Mouse (Mus musculus) cerebellum, postnatal 25 days (tissue): ENCODE data around the gene Arhgef5.
"Not testable (repeated sequence)": the region's sequence is repeated elsewhere in the genome, so short reads cannot be mapped to it uniquely, and the experiment has no call there.

Experiments
- DNase-seq, 2 experiments: peaks; one replicate each; pipeline ENCODE4 v3.0.0; 2021; ENCODE audit warnings: mixed read lengths in 2 of 2

Gene Arhgef5

DNA sequence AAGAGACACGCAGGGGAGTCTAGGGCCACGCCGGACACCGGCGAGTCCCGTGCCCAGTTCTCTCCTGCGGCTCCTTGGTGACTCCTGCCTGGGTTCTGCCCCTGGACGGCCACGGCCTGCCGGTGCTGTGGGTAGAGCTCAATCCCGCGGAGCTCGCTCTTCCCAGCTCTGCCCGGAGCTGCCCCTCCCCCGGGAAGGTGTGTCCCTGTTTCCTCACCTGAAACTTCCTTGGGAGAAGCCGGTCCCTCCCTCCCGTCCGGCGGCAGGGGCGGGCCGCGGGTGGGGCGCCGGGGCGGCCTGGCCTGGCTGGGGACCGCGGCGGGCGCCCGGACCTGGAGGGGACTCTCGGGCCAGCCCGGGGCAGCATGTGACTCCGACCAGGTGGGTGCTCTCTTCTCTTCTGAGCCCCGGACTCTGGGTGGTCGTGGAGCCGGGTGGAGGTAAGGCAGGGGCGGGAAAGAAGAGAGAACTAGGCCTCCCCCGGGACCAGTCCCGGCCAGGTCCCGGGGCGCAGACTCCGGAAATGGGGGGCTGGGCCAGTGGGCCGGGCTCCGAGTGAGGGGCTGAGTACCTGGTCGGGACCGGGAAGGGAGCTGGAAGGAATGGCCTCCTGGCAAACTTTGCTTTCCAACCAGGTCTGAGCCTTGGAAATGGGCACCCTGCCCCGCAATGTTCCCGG, at the start of gene Arhgef5:
TSS of gene Arhgef5 (plus strand) at position 220 of the 679 bp plus-strand sequence.
- peak; percentile 27 to 36 for DNase-seq

GRCm38 (mm10) chr6:43231255-43231654, 34.1 kb upstream of the Arhgef5 start, which contains the start of gene Olfr47:
Gene Olfr47 (plus strand): TSS chr6:43231529.
- not testable (repeated sequence) for DNase-seq

GRCm38 (mm10) chr6:43242061-43242460, 23.3 kb upstream of the Arhgef5 start:
- DNase-seq, result peak in 1 of 2 experiments; percentile 31

DNA sequence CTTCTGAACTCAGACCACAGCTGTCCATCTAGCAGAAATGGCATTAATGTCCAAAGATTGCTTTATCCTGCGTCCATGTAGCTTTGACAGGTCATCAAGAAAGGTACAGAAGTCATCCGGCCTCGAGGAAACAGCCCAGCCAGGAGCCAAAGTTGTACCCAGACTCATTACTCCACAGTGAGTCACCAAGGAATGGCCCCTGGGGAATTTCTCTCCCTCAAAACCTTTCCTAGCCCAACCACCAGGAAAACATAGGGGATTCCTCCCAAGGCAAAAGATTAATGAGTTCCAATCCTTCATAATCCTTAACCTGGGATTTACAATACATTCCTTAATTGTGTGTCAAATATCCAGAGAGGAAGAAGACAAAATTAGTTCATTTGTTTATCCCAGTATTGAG, 18.0 kb upstream of the Arhgef5 start:
- DNase-seq, result no peak

- DNase-seq, result no peak
Observed at GRCm38 (mm10) chr6:43252994-43253393, 12.4 kb upstream of the Arhgef5 start.

DNA sequence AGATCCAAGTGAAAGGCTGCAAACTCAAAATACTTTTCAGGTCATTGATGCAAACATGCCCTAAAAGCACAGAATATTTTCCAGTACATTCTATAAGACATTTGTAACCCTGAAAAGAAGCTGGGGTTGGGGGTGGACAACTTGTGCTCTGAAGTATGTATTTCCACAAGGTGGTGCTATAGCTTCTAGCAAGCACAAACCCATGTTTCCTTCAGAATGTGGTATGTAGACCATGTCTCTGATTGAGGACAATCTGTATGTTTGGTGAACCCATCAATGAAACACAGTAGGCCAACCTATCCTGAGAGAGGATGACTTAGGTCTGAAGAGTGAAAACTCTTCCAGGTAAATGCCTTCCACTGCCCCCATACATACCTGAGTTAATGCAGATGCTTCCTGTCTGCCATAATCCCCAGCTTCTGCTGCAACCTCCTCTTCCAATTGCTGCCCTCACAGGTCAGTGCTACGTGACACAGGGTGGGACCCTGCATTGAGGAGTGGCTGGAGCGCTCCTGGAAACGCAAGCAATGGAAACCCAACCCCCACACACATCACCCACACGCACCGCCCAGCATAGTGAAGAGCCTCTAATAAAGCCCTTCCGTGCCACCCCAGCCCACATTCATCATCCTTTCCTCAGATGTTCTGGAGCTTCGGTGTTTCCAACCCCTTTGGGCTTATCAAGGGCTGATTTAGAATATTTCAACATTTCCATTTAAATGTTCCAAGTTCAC, 11.0 kb upstream of the Arhgef5 start:
- DNase-seq, result peak in 1 of 2 experiments; percentile 9

GRCm38 (mm10) chr6:43260756-43261155, 4.6 kb upstream of the Arhgef5 start:
- DNase-seq, result no peak

DNA sequence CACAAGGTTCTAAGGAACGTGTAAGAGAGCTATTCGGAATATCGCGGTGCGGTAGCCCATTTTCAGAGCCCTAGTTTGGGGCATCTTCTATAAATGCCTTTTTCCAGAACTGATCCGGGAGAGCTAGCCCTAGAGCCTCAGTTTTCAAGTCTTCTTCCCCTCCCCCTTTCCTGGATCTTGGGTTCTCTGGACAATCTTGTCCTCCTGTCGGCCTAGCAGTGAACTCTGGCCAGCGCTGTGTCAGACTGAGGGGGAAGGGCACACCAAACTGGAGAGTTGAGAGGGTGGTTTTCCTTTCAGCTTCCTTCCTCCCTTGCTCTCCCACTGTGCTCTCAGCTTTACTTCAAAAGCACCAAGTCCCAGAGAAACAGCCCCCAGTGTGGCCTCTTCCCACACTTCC, 974 bp downstream of the Arhgef5 start:
- DNase-seq, result no peak

GRCm38 (mm10) chr6:43272597-43272996, 7.2 kb downstream of the Arhgef5 start:
- no peak for DNase-seq

- no peak for DNase-seq
Observed at GRCm38 (mm10) chr6:43274123-43274522, 8.7 kb downstream of the Arhgef5 start.

DNA sequence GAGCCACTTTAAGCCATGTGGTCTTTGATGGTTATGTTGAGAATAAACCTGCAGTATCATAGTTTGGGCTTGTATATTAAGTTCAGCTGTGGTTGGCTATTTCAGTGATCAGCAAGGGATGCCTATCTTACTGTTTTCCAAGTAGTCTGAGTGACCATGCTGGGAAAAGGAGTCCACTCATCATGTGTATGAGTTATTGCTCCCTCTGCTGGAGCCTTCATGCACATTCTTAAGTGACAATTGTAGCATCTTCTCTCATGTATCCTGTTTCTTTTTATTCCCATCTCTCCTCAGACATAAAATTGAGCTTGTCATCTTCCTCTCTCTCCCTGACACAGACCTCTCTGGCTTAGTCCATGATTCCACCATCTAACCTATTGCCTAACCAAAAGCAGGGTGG, 12.9 kb downstream of the Arhgef5 start:
- DNase-seq, result no peak

GRCm38 (mm10) chr6:43280481-43280880, 15.1 kb downstream of the Arhgef5 start:
- DNase-seq, result no peak

DNA sequence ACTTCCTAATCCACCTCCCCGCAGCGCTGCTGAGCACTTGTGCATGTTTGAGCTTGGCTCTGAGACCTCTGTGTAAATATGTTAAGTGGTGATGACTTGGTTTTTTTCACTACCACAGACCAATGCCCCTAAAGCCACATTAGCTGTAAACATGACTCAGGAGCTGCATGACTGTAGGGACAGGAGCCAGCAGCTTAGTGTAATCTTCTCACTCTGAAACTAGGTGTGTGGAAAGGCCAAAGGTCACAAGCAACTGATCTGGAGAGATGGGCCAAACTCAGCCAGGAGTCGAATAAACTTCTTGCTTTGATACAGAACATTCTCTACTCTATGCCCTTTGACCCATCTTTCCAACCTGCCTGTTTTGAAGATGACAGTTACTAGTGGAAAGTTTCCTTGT, 26.7 kb downstream of the Arhgef5 start:
- no peak for DNase-seq

- peak in 1 of 2 experiments; percentile 23 for DNase-seq
Observed at GRCm38 (mm10) chr6:43292471-43293076, 27.2 kb downstream of the Arhgef5 start.

DNA sequence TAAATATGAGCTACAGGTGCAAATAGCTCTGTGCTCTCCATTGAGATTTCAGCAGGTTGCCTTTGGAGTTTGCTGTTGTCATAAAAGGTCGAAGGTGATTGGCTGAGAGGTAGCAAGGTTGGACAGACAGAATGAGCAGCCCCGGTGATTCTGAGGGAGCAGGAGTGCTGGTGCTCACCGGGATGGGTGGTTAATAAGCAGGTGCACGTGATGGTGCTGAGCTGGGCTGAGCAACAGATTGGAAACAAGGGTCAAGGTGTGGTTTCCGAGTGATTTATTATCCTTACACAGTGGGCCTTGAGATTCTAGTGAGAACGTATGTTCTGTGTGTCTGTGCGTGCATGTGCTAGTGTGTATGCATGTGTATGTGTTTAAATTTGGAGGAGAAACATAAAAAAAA, 27.8 kb downstream of the Arhgef5 start:
- no peak for DNase-seq

DNA sequence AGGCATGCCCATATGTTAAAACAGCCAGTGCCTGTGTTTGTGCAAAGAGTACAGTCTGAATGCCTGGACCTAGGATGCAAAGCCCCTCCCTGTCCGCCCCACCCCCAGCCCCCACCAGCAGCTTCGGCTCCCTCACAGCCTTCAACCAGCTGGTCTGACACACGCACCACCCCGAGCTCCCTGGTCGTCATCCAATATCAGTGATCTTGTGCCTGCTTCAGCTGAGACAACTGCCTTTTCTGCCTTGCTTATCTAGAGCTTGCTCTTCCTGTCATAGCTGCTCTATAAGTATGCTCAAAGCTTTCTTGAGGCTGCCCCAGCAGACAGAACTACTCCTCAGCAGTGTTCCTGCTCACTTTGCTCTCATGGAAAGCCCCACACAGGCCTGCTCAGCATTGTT, 30.5 kb downstream of the Arhgef5 start:
- peak; percentile 48 to 54 for DNase-seq

DNA sequence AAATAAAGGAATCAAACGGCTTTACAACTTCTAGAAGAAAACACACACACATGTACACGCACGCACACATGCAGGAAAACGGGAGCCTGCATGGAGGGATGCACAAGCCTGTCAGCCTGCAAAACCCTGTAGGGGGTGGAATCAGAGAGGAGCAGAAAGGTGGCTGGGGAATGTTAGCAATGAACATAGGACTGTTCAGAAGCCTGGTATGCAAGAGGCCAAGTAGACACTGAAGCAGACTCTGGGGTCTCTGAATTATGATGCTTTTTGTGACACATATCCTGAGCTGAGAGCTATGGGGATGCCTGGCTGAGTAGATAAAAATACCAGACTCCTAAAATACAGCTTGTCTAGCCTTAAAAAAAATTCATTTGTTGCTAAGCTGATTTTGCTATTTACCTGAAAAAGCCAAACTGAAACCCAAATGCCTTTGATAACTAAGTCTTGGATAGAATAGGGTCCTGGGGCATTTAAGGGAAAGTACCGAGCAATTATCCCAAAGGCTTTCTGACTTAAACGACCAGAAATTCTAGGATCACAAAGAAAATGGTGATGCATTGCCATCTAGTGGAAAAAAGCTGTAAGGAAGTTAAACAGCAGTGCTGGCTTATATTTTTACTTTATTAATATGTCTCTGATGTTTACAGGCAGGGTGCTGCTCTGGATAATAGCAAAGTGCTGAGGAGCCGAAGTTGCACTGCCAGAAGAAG, 31.6 kb downstream of the Arhgef5 start:
- DNase-seq, result peak; percentile 40 to 56

GRCm38 (mm10) chr6:43297508-43297850, 32.1 kb downstream of the Arhgef5 start:
- DNase-seq, result no peak

- no peak for DNase-seq
Observed at GRCm38 (mm10) chr6:43309454-43309853, 44.1 kb downstream of the Arhgef5 start, which contains the start of gene Nobox. Gene Nobox (minus strand): TSS chr6:43309554.

- no peak for DNase-seq
Observed at GRCm38 (mm10) chr6:43310071-43310470, 44.7 kb downstream of the Arhgef5 start.

DNA sequence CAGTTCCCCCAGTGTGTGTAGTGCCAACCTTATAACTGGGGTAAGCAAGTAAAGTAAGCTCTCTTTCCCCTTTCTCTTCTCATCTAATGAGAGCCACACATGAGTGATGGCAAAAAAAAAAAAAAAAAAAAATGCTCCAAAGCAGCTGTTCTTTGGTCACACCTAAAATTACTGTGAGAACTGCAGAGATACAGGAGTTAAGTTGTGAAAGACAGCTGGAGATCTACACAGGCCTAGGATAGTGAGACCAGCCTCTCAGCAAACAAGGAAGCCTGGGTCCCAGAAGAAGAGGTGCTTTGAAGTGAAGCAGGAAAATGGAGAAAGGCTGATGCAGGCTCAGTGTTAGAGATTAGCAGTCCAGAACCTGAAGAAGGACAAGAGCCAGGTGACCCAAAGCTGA, 47.2 kb downstream of the Arhgef5 start:
- no peak for DNase-seq

GRCm38 (mm10) chr6:43312961-43313656, 47.7 kb downstream of the Arhgef5 start:
- DNase-seq, result no peak

DNA sequence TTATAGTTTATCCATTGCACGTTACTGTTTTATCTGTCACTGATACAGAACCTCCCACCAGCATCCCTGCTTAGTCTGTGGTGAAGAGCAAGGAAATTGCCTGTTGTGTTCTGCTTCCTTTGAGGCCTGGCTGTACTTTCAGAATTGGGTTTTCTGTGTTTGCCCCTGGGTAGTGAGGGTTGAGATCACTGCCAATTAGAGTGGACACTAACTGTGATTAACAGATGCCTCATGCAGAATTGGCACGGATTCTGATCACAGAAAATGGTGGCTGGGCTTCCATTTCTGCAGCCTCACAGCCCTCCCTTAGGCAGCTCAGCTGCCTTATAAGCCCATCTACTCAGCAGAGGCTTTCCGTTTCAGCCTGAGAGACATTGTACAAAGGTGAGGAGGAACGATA, 68.1 kb downstream of the Arhgef5 start:
- peak; percentile 88 to 90 for DNase-seq
